Mouse (Mus musculus) olfactory bulb, adult 2 months (tissue): ENCODE measurements around the gene Msantd3.

ENCODE experiments used
- CTCF ChIP-seq: fragments of 200-500 bp; IDR thresholded peaks from 2 replicates; pipeline ENCODE4 v1.5.1; 2012; ENCODE audit warnings: low read depth, mild to moderate bottlenecking, low read length, moderate library complexity; ENCODE audit not compliant: insufficient read depth
- POLR2A ChIP-seq: fragments of 200-500 bp; IDR thresholded peaks from 2 replicates; pipeline ENCODE4 v1.6.1; 2012; ENCODE audit warnings: mild to moderate bottlenecking, low read depth, low read length, moderate library complexity; ENCODE audit not compliant: insufficient read depth

GRCm38 (mm10) chr4:48536275-48536674 is 3.5 kb upstream of the Msantd3 start:
- no peak for TF ChIP-seq CTCF
- no peak for TF ChIP-seq POLR2A
